Mouse (Mus musculus): ENCODE measurements around the gene Fancc.
"Not testable (repeated sequence)": the region's sequence is repeated elsewhere in the genome, so short reads cannot be mapped to it uniquely, and the experiment has no call there.

Fancc gene

GRCm38 (mm10) chr13:63418148-63418547 lies 78.9 kb downstream of the Fancc start:
- no peak for DNase-seq (ENCODE audit: low read depth)

GRCm38 (mm10) chr13:63416824-63417223 lies 80.3 kb downstream of the Fancc start:
- DNase-seq (ENCODE audit: low read depth), result no peak

GRCm38 (mm10) chr13:63412662-63413061 lies 84.4 kb downstream of the Fancc start:
- DNase-seq (ENCODE audit: low read depth), result no peak

- no peak for DNase-seq (ENCODE audit: low read depth)
Measured at GRCm38 (mm10) chr13:63411310-63412022, 85.6 kb downstream of the Fancc start.

- DNase-seq (ENCODE audit: low read depth), result no peak
Measured at GRCm38 (mm10) chr13:63410578-63411298, 86.3 kb downstream of the Fancc start.

- no peak for DNase-seq (ENCODE audit: low read depth)
Measured at GRCm38 (mm10) chr13:63405151-63405550, 91.9 kb downstream of the Fancc start.

GRCm38 (mm10) chr13:63404657-63405056 lies 92.4 kb downstream of the Fancc start:
- no peak for DNase-seq (ENCODE audit: low read depth)

- no peak for DNase-seq (ENCODE audit: low read depth)
Measured at GRCm38 (mm10) chr13:63402823-63403222, 94.3 kb downstream of the Fancc start.

GRCm38 (mm10) chr13:63400069-63400468 lies 97.0 kb downstream of the Fancc start:
- peak; percentile 20 for DNase-seq (ENCODE audit: low read depth)

GRCm38 (mm10) chr13:63397420-63397819 lies 99.7 kb downstream of the Fancc start:
- DNase-seq (ENCODE audit: low read depth), result peak; percentile 31

- no peak for DNase-seq (ENCODE audit: low read depth)
Measured at GRCm38 (mm10) chr13:63394304-63395063, 102.6 kb downstream of the Fancc start.

- DNase-seq (ENCODE audit: low read depth), result no peak
Measured at GRCm38 (mm10) chr13:63385234-63385633, 111.8 kb downstream of the Fancc start.

GRCm38 (mm10) chr13:63384775-63385174 lies 112.3 kb downstream of the Fancc start:
- no peak for DNase-seq (ENCODE audit: low read depth)

- no peak for DNase-seq (ENCODE audit: low read depth)
Measured at GRCm38 (mm10) chr13:63382206-63382605, 114.9 kb downstream of the Fancc start.

GRCm38 (mm10) chr13:63373460-63374166 lies 123.5 kb downstream of the Fancc start:
- no peak for DNase-seq (ENCODE audit: low read depth)

GRCm38 (mm10) chr13:63361755-63362154 lies 135.3 kb downstream of the Fancc start:
- DNase-seq (ENCODE audit: low read depth), result no peak

GRCm38 (mm10) chr13:63360111-63360885 lies 136.8 kb downstream of the Fancc start:
- no peak for DNase-seq (ENCODE audit: low read depth)

- no peak for DNase-seq (ENCODE audit: low read depth)
Measured at GRCm38 (mm10) chr13:63359393-63359792, 137.7 kb downstream of the Fancc start.

- no peak for DNase-seq (ENCODE audit: low read depth)
Measured at GRCm38 (mm10) chr13:63356558-63356957, 140.5 kb downstream of the Fancc start.

- DNase-seq (ENCODE audit: low read depth), result no peak
Measured at GRCm38 (mm10) chr13:63356101-63356500, 141.0 kb downstream of the Fancc start.

- DNase-seq (ENCODE audit: low read depth), result not testable (repeated sequence)
Measured at GRCm38 (mm10) chr13:63353312-63353711, 143.8 kb downstream of the Fancc start.
